Mouse (Mus musculus): Measurements from ENCODE around the gene Tmem53.

GRCm38 (mm10) chr4:117239153-117239552 lies 12.6 kb upstream of the Tmem53 start:
- TF ChIP-seq CTCF (IDR thresholded peaks at IDR 0.05; ENCODE audit: control insufficient read depth, insufficient read depth, insufficient replicate concordance, low read depth, low read length) (no peak), POLR2A (IDR thresholded peaks at IDR 0.05; ENCODE audit: control insufficient read depth, low read depth, low read length) (no peak)
